Mouse (Mus musculus) CD8-positive naive resting alpha-beta T cell, adult 57 days (primary cell): Measurements from ENCODE around the gene 5031439G07Rik. TPM values are rescaled to one million over a fixed set of nuclear protein-coding genes. Genes with fewer than 3 reads are reported as not detected.

ENCODE experiments used
- total RNA-seq: library from RNA; stranded (reverse); gene quantifications from one replicate; pipeline ENCODE4 v1.2.4, GENCODE M21; 2023

Gene 5031439G07Rik
- 17.7 TPM for total RNA-seq

DNA sequence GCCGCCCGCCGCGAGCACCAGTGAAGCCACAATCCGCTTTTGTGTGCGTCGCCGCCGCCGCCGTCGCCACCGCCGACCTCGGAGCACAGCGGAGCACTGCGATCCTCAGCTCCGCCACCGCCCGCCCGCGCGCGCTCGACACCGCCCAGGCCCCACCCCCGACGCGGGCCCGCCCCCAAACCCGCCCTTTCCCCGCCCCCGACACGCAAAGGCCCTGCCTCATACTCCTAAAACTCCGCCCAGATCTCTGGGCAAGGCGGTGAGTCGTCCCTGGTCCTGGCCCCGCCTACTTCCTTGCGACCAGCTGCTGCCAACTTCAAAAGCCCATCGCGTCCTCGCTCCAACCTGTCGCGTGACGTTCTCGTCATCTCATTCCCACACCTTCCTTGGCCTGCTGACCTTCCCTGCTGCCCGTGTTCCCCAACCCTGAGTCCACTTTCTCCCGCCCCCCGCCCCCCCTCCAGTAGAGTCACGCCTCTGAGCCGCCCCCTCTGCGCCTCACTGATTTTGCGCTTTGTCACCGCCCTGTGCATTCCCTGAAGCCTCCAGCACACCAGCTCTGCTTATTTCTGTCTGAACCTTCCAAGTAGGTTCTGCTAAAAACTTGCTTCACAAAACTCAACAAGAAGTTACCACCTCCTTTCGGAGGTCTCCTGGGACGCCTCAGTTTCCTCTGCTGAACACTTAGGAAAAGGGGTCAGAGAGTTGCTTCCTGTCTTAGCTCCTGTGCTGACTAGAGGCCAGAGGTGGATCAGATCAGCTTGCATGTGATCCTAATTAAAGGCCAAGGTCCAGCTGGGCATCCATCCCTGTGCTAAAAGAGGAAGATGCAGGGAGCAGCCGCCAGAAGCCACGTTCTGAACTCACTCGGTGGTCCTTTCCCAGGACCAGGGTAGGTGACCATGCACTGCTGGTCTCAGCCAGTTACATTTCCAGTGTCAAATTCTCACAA is at the start of gene 5031439G07Rik:
TSS of gene 5031439G07Rik (minus strand) at position 678 of the 952 bp plus-strand sequence.

DNA sequence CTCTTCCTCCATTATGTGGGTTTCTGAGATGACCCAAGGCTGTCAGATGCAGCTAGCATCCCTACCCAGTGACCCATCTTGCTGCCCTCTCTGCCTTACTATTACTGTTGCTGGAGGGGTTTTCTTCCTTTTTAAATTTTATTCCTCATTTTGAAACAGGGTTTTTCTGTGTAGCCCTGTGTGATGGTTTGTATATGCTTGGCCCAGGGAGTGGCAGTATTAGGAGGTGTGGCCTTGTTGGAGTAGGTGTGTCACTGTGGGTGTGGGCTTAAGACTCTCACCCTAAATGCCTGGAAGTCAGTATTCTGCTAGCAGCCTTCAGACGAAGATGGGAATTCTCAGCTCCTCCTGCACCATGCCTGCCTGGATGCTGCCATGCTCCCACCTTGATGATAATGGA is 40.3 kb upstream of the 5031439G07Rik start, which contains the start of gene Fam118a:
TSS of gene Fam118a (plus strand) at position 301 of the 400 bp plus-strand sequence.

DNA sequence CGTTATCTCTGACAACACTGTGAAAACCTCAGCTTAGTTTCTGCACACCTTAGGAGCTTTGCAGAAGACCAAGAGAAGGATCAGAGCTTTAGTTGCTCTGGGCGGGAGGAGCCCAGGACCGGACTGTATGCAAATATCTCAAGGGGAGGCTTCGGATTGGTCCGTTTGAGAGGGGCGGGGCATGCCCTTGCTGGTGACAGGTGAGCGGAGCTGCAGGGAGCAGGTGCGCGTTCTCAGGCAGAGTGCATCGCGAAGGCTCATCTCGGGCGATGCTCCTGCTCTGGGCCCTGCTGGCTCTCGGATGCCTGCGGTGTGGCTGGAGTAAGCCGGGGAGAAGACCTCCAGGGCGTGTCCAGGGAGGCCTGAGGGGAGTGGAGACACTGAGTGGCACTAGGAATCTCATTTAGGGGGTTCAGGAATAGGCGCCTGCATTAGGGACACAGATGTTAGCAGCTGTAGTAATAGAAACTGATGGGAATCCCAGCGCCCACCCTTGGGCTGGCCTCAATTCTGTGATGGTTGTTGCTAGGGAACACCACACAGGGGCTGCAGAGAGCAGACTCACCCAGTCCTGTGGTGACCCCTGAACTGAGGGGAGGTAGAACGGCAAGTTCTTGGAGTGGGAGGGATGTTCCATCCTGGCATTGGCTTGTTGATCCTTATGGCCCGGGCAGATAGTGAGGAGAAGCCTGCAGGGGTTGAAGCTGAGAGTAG is 28.8 kb upstream of the 5031439G07Rik start, which contains the start of gene Upk3a:
TSS of gene Upk3a (plus strand) at position 191 of the 714 bp plus-strand sequence.

DNA sequence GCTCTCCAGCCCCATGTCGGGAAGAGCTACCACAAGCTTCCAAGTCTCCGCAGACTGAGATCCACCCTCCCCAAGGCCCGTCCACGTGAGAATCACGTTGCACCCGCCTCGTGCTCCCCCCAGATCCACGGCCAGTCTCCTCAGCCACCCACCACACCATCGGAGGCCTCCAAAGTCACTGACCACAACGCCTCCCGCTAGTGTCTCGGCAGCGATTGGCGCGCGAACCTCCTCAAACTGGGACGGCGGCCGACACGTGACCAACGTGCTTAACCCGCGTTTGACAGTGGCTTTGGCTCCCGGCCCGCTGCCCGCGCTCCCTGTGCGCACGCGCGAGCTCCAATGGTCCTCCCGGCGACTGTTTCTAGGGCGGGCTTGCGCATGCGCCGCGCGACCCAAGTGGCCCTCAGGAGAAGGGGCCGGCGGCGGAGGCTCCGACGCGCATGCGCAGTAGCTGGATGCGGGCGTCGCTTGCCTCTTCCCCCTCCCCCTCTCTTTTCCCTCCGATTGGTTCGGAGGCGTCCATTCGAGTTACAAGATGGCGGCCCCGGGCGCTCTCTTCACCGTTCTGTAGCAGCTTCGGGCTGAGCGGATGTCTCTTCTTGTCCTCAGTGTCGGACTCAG is 65.4 kb downstream of the 5031439G07Rik start, which contains the start of gene Nup50:
TSS of gene Nup50 (plus strand) at position 528 of the 624 bp plus-strand sequence.

DNA sequence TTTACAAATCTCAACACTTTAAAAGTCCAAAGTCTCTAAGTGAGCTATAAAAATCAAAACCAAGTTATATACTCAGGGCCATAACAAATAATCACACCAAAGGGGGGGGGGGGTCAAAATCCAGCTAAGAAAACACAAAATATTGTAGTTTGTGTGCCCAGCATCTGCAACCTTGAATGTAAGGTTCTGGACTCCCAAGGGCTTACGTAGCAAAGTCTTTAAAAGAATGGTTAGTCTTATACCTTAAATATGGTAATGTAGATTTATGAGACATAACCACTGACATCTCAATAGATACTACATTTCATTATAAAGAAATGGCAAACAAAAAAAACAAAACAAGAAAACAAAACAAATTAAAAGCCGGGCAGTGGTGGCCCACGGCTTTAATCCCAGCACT is 68.4 kb downstream of the 5031439G07Rik start, which contains the start of gene Gm29666:
TSS of gene Gm29666 (minus strand) at position 101 of the 400 bp plus-strand sequence.

Other genes with a start within 250 kb of the 5031439G07Rik start
- 9.6 TPM for gene Phf21b, start 132.5 kb downstream of the 5031439G07Rik start, total RNA-seq
- 0.92 TPM for gene Gm29666, start 68.5 kb downstream of the 5031439G07Rik start, total RNA-seq
- 59.4 TPM for gene Nup50, start 65.1 kb downstream of the 5031439G07Rik start, total RNA-seq
- not detected for gene Upk3a, start 28.6 kb upstream of the 5031439G07Rik start, total RNA-seq
- 205 TPM for gene Fam118a, start 40.4 kb upstream of the 5031439G07Rik start, total RNA-seq
- gene Smc1b, start 143.4 kb upstream of the 5031439G07Rik start, total RNA-seq: not detected
- gene Ribc2, start 143.5 kb upstream of the 5031439G07Rik start, total RNA-seq: not detected
- 1.0 TPM for gene Fbln1, start 217.4 kb upstream of the 5031439G07Rik start, total RNA-seq